Mouse (Mus musculus): Measurements from ENCODE around the gene Foxp2.

GRCm38 (mm10) chr6:15321551-15321974 is 420.4 kb downstream of the Foxp2 start:
- TF ChIP-seq CTCF (conservative IDR thresholded peaks at IDR 0.05 in 1 of 2, IDR thresholded peaks at IDR 0.05 in 1 of 2; ENCODE audit: low read depth in 2 of 2, low read length in 2 of 2) (no peak), POLR2A (IDR thresholded peaks at IDR 0.05; ENCODE audit: low read depth, low read length) (no peak), MAX (IDR thresholded peaks at IDR 0.05; ENCODE audit: low read length) (no peak)

Measured in CH12.LX (cell line).